Mouse (Mus musculus): ENCODE measurements around the gene Nbeal1.
A peak's percentile ranks its signal among the peaks of the same experiment; 100 is the strongest.
"Not testable (repeated sequence)": the region's sequence is repeated elsewhere in the genome, so short reads cannot be mapped to it uniquely, and the experiment has no call there.

Nbeal1 gene

DNA sequence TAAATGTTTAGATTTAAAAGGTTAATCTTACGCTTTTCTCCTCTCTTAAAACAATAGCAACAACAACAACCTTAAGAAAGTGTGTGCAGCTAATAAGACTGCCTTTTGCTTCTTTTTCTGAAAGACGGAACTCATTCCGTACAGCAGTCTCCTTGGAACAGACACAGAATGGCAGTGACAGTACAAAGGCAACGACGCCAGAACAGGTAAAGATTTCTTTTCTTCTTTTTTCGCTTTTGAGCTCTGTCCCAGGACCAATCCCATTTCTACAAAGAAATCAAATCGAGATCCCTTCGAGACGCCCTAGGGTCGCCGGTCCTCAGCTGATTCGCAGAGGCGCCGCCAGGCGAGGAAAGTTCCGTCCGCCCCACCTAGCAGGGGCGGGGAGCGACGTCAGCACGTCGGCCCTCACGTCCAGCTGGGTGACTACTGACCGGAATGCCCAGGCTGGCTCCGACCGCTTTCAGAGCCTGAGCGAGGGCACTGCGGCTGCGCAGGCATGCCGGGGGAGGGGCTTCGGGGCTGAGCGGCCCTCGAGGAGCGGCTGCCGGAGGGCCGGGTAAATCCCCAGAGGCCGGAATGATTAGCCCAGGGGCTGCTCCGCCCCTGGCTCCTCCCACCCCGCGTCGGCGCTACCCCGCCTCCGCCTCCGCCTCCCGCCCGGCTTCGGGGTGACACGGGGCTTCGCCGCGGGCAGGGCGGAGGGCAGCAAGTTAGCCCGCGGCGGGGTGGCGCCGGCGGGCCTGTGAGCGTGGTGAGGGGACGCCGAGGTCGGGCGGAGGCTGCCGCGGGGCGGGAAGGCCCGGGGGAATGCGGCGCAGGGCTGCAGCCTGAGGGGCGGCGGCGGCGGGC lies at the start of gene Nbeal1:
TSS of gene Nbeal1 (plus strand) at position 668 of the 852 bp plus-strand sequence.
- peak; percentile 97 for DNase-seq (ENCODE audit: low read depth, low spot score)

DNA sequence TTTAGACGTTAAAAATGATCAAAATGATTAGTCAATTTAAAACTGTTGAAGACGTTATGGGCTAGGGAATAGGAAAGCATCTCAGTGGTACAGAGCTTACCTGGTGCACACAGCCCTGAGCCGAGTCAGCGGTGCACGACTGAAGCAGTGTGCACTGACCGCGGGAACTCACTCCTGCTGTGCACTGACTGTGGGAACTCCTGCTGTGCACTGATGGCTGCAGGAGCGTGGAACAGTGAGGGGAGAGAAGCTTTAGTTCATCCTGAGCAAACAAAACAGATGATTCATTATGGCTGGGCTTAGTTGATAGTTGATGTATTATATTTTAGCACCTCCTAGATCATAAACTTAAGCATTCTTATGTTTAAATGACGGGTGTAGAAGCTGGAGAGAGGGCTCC lies 43.1 kb upstream of the Nbeal1 start:
- DNase-seq (ENCODE audit: low read depth, low spot score) = no peak

DNA sequence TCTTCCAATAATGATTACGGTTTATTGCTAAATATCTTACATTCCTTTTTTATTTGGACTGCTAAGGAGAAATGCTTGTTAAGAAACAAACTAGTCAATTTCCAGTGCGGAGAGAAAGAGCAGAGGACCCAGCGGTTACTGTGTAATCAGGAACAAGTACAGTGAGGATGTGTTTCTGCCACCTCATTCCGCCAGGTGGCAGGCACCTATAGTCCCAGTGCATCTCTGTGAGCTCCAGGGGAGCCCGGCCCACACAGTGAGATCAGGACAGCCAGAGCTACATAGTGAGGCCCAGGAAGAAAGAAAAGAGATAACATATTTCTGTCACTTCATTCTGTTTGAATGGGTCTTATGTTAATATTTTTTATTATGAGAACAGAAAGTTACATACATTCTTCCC lies 27.7 kb upstream of the Nbeal1 start:
- DNase-seq (ENCODE audit: low read depth, low spot score) = no peak

DNA sequence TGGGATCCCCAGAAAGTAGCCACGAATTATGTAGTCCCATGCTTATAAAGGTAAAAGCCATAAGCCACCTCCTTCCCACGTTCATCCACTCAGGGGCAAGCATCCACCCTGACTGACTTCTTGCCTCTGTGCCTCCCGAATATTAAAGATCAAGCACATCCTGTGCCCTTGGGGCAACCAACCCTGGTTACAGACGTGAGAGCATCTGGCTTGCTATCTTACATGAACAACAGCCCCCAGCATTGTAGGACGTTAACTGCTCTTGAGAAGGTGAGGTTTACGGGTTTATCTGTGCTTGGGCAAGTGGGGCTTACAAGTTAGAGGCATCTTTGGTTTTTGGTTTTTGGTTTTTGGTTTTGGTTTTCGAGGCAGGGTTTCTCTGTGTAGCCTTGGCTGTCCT lies 23.7 kb upstream of the Nbeal1 start:
- no peak for DNase-seq (ENCODE audit: low read depth, low spot score)

DNA sequence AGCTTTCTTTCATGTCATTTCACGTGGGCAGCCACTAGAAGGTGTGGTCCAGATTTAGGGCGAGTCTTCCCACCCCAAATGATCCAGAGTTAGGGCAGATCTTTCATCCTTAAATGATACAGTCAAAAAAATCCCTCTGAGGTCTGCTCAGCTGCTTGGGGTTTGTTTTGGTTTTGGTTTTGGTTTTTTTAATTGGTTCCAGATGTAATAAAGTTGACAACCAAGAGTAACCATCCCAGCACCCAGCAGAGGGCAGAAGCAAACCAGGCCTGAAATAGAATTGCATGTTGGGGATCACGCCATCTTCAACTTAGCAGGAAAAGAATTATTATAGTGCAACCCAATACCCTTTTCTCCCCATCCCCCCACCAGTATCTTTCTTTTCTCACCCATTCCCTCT lies 22.0 kb upstream of the Nbeal1 start:
- peak; percentile 86 for DNase-seq (ENCODE audit: low read depth, low spot score)

DNA sequence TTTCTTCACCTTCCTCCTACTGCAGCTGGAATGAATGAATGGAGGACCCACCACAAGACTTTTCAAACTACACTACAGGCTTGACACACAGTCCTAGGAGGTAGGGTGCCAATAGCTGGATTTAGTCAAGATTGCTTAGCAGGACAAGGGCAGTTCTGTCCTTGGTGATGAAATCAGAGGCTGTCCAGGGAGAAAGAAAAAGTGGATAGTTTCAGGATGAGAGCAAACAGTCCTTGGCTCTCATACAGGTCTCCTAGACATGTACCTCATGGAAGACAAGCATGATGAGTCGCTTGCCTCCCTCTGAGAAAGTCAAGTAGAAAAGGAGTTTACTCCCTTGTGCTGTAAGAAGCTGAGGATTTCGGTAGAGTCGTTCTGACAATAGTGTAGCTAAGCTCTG lies 16.7 kb upstream of the Nbeal1 start:
- DNase-seq (ENCODE audit: low read depth, low spot score) = peak; percentile 35

DNA sequence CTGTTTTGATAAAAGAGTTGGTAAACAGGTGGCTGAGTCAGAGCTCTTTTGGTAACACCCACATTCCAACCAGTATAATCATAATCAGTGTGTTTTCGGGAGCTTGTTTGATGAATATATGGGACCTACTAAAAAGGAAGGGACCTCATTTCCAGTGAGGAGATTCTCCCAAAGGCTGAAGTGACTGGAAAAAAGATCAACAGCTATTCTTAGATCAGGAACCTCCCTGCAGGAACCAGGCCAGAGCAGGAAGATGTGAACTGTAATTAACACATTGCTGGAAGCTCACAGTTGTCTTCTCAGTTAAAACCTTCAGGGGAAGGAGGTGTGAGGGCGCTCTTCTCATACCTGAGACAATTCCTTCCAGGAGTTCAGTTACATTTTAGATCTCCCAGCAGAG lies 10.8 kb upstream of the Nbeal1 start:
- DNase-seq (ENCODE audit: low read depth, low spot score) = peak; percentile 56

DNA sequence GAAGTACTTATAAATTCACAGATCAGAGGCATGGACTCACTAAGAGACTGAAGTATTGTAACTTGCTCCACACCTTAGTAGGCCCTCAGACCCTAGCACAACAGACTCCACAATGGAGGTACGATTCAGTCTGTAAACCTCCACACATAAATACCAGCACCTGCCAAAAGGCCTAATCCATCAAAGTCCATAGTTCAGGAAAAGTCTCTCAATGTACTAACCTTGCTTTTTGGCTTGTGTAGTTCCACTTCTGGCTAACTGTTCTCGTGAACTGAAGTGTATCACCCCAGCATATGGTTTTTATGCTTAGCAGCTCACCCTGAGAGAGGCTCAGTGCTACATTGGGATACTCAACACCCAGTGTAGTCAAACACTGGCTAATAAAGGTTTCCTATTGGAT lies 10.1 kb upstream of the Nbeal1 start:
- DNase-seq (ENCODE audit: low read depth, low spot score) = no peak

DNA sequence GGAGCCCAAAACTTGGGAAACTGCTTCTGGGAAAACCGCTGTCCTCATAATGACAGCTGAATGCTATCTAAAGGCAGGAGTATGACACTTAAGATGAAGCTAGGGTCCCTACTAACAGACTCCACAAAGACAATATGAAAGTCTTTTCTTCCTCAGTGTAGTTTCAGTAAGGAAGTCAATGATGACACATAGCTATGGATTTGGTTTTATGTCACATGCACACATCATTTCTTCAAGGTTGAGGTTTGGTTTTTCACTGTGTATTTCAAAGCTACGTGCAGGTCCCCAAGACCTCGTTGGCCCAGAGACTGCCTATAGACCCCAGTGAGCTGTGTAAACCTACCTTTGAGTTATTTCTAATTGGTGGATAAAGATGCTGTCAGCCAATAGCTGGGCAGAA lies 7.3 kb upstream of the Nbeal1 start:
- no peak for DNase-seq (ENCODE audit: low read depth, low spot score)

DNA sequence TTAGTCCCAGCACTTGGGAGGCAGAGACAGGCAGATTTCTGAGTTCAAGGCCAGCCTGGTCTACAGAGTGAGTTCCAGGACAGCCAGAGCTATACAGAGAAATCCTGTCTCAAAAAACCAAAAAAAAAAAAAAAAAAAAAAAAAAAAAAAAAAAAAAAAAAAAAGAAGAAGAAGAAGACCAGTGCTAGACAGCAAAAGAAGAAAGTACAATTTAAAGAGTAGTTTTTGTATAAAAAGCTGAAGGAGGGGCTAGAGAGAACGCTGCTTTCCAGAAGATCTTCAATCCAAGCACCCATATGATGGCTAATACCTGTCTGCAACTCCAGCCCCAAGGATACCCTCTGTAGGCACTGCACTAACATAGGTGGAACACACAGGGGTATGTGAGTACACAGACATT lies 2.6 kb upstream of the Nbeal1 start:
- DNase-seq (ENCODE audit: low read depth, low spot score) = not testable (repeated sequence)

DNA sequence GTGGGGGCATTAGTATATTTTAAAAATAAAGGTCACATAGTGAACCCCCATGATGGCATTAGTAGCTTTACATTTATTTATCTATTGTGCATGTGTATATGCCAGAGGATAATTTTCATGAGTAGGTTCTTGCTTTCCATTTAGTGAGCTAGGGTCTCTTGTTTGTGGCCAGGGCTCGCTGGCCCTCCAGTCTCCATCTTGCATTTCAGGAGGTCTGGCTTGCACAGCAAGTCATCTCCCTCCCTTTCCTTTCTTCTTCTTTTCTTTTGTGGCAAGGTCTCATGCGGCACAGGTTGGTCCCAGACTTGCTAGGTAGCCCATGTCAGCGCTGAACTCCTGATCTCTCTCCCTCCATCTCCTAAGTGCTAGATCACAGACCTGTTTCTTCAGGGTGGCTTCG lies 1.0 kb upstream of the Nbeal1 start:
- peak; percentile 22 for DNase-seq (ENCODE audit: low read depth, low spot score)

DNA sequence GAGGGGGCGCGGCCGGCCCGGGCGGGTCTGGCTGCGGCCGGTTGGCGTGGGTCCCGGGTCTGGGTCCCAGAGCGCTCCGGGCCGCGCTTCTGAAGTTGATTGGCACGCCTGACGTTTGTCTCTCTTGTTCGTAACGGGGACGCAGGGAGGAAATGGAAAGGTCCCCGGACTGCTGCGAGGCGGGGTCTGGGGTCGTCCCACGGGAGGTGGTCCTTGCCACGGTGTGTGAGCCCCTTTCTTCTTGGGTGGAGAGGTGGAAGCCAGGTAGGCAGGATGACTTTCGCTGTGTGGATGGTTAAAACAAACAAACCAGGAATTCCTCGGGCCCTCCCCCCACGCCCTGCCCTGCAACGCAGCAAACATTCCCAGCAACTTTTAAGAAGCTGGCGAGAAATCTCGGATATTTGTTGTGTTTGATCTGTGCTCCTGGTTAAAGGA lies 404 bp downstream of the Nbeal1 start:
- DNase-seq (ENCODE audit: low read depth, low spot score) = peak; percentile 68

DNA sequence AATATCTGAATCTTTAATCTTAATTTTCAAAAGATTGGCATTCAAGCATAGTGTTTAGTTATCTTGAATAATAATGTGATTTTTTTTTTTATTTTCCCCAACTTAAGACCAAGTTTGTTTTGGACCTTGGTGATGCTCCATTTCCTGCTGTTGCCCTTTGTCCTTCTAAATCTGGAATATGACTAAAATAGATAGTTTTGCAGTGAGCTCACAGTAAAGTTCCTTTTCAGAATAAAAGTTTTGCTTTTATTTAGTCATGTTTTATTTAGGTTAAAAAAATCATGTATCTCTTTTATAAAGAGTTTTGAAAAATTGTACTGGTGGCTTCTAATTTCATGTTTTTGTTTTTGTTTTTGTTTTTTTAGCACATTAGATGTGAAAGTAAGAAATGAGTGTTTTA lies 8.1 kb downstream of the Nbeal1 start:
- DNase-seq (ENCODE audit: low read depth, low spot score) = peak; percentile 31

DNA sequence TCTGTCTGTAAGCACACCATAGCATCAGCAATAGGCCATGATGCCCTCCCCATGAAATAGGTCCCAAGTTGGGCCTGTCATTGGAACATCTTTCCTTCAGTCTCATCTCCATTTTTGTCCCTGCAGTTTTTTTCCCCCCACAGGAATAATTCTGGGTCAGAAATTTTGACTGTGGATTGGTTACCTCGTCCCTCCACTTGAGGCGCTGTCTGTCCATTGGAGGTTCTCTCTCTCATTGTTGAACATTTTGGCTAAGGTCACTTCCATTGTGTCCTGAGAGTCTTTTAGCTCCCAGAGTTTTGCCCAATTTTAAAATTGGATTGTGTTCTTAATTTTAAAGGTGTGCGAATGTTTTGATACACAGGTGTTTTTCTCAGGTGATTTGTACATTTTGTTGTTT lies 16.4 kb downstream of the Nbeal1 start:
- peak; percentile 32 for DNase-seq (ENCODE audit: low read depth, low spot score)

DNA sequence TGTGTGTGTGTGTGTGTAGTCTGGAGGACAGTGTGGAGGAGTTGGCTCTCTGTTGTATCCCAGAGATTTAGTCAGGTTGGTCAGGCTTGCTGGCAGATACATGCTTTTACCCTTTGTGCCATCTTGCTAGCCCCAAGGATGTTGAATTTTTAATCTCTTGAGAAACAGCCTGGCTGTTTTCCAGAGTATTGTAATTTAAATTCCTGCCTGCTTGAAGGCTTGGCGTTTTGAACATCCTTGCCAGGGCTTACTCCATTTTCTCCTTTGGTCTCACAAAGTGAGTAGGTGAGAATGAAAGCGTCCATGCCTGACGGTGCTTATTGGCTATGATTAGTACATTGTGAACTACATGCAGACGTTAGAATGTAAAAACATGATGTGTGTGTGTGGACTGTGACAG lies 18.6 kb downstream of the Nbeal1 start:
- DNase-seq (ENCODE audit: low read depth, low spot score) = no peak

DNA sequence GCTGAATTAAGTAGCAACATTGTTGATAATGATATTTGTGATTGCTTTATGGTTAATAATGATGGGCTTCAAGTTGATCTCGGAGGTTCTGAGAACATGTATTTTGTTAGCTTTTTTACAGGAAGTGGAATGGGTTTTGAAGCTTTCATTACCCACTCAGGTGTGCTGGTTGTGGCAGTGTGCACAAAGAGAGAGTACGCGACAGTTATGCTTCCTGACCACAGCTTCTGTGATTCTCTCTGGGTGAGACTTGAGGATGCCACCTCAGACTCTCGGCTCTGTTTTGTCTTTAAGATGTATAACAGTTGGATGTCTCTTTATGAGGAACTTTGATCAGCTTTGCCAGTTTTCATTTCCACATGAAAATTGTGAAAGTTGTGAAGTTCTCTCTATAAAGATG lies 55.9 kb downstream of the Nbeal1 start:
- DNase-seq (ENCODE audit: low read depth, low spot score) = no peak

DNA sequence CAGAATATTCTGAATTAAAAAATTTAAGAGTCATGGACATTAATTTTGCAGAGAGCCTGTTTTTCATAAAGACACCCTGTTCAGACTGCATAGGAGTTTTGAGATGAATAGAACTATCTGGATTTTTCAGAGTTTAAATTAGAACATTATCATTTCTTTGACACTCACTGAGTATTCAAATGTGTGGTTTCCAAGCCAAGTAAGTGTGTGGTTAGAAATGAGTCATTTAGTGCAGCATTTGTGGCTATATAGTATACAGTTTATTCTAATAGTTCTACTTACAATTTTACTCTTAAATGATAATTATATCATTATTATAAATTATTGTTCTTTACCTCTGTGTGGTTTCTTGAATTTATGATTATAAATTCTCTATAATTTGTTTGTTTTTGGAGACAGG lies 60.0 kb downstream of the Nbeal1 start:
- DNase-seq (ENCODE audit: low read depth, low spot score) = peak; percentile 7

DNA sequence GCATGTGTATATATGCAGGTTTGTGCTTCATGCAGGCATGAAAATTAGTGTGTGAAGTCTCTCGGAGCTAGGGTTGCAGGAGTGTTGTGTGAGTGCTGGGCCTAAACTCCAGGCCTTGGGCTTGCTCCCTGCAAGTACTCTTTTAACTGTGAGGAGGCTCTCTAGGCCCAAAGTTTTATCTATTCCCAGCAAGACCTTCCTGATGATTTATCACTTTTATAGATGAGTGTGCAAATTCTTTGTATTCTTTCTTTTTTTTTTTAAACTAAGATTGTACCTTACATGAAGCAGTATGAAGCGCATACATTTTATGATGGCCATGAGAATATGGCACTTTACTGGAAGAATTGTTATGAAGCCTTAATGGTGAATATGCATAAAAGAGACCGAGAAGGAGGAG lies 87.7 kb downstream of the Nbeal1 start:
- DNase-seq (ENCODE audit: low read depth, low spot score) = no peak

DNA sequence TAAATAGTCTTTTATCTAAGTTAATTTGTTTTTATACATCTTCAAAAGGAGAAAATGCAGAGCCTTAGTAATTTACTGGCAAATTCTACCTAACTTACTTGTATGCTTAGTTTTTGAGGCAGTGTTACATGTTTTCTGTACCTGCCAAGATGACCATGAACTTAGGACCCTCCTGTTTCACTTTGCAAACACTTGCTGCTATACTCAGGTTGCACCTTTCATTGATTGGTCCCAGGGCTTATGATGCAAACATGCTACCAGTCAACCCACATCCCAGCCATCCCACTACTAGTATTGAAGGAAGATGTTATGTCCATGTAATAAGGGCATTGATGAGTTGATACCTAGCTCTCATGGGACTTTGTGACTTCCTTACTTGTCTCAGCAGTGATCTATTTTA lies 88.9 kb downstream of the Nbeal1 start:
- DNase-seq (ENCODE audit: low read depth, low spot score) = no peak

DNA sequence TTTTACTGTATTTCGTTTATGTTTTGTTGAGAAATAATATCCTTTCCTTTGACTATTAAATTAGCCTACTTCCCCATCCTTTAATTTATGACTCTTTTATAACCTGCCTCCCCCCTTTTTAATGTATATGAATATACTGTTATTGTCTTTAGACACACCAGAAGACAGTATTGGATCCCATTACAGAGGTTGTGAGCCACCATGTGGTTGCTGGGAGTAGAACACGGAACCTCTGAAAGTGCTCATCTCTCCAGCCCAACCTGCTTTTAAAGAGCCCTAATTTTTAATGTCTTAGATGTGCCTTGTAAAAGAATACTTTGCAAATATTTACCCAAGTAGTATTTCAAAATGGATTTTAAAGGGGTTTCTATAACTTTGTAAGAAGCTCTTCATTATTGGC lies 92.1 kb downstream of the Nbeal1 start:
- DNase-seq (ENCODE audit: low read depth, low spot score) = peak; percentile 66

DNA sequence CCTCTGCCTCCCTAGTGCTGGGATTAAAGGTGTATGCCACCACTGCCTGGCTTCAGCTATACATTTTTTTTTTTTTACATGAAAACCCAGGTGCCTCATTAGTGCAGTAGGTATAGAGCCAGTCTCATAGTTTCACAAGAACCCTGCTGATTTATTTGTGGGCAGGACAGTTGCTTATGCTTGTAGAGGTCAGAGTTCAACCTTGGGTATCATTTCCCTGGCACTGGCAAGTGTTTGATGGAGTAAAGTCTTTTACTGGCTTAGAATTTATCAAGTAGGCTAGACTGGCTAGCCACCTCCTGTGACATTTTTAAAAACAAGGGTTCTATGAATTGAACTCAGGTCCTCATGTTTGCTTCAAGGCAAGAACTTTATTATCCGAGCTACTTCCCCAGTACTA lies 113.5 kb downstream of the Nbeal1 start:
- DNase-seq (ENCODE audit: low read depth, low spot score) = no peak

DNA sequence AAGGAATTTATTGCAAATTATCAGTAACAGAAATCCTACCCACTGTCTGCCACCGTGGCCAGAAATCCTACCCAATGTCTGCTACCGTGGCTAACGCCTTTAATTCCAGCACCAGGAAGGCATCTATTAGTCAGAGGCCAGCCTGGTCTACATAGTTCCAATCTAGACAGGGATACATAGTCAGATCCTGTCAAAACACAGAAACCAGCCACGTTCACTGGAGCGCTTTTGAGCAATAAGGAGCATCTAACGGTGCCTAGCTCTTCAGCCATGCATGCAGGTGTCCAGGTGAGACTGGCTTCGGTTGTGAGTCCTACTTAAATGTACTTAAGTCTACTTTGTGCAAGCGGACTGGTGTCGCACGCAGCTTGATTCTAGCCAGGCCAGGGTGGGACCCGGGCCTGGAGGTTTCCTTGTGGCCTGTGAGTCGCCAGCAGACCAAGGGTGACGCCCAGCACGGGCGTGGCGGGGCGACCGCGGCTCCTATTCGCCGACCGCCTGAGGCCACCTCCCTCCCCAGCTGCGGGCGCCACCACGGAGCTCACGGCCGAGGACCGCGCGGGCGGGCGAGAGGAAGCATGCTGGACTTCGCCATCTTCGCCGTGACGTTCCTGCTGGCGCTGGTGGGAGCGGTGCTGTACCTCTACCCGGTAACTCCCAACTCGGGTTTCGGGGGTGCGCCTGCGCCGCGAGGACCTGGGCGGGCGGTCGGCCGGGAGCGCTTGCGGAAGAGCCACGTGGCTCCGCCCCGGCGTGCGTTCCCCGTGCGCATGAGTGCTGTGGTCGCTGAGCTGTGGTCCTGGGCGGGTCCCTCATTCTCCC lies 162.6 kb downstream of the Nbeal1 start, which contains the start of gene Cyp20a1:
TSS of gene Cyp20a1 (plus strand) at position 516 of the 822 bp plus-strand sequence.
- peak; percentile 85 for DNase-seq (ENCODE audit: low read depth, low spot score)

All from 3T3-L1 (cell line).